Mouse (Mus musculus) MEL (cell line): ENCODE measurements around the gene Mcrip2. TPM values are rescaled to one million over a fixed set of nuclear protein-coding genes. Genes with fewer than 3 reads are reported as not detected.

Source experiments
- DNase-seq: peaks from one replicate; pipeline ENCODE4 v3.0.0; 2011; ENCODE audit warnings: low read depth, low spot score
- H3K27ac ChIP-seq: 2 replicates; pipeline ENCODE4 v1.5.1; 2012; ENCODE audit warnings: low read depth, mild to moderate bottlenecking, control low read depth, low read length, moderate library complexity; ENCODE audit not compliant: control insufficient read depth
- H3K27me3 ChIP-seq, 2 experiments: fragments of 150-350 bp in 1 of 2; sonication (generic) in 1 of 2; 2 replicates each; pipeline ENCODE4 v1.6.1; 2012; ENCODE audit warnings: low read length in 2 of 2, mild to moderate bottlenecking in 2 of 2, improper control_type of control experiment in 1 of 2, moderate library complexity in 1 of 2; ENCODE audit not compliant: insufficient read depth in 2 of 2, control insufficient read depth in 1 of 2
- H3K36me3 ChIP-seq, 2 experiments: 2 replicates each; pipeline ENCODE4 v1.6.1; 2012 to 2014; ENCODE audit warnings: low read length in 2 of 2, improper control_type of control experiment in 1 of 2, inconsistent platforms in 1 of 2, mild to moderate bottlenecking in 1 of 2; ENCODE audit not compliant: insufficient read depth in 2 of 2, control insufficient read depth in 1 of 2
- H3K4me1 ChIP-seq, 2 experiments: fragments of 150-350 bp in 1 of 2; sonication (generic) in 1 of 2; 2 replicates each; pipeline ENCODE4 v1.6.1; 2012; ENCODE audit warnings: low read length in 2 of 2, improper control_type of control experiment in 1 of 2, mild to moderate bottlenecking in 1 of 2; ENCODE audit not compliant: insufficient read depth in 2 of 2, control insufficient read depth in 1 of 2
- H3K4me3 ChIP-seq, 2 experiments: fragments of 150-350 bp in 1 of 2; sonication (generic) in 1 of 2; 2 replicates each; pipeline ENCODE4 v1.5.1; 2012; ENCODE audit warnings: low read depth in 2 of 2, low read length in 2 of 2, mild to moderate bottlenecking in 2 of 2, moderate library complexity in 2 of 2, control low read depth in 1 of 2, improper control_type of control experiment in 1 of 2; ENCODE audit not compliant: control insufficient read depth in 1 of 2, insufficient read depth in 1 of 2
- H3K79me2 ChIP-seq: 2 replicates; pipeline ENCODE4 v1.6.1; 2012; ENCODE audit warnings: mild to moderate bottlenecking, low read length, moderate library complexity; ENCODE audit not compliant: control insufficient read depth, poor library complexity, insufficient read depth
- H3K9ac ChIP-seq: 2 replicates; pipeline ENCODE4 v1.6.1; 2012; ENCODE audit warnings: low read depth, mild to moderate bottlenecking, control low read depth, low read length, moderate library complexity; ENCODE audit not compliant: control insufficient read depth, poor library complexity, severe bottlenecking
- H3K9me3 ChIP-seq: fragments of 150-350 bp; sonication (generic); replicated peaks from 2 replicates; pipeline ENCODE4 v1.6.1; 2012; ENCODE audit warnings: mild to moderate bottlenecking, low read length, improper control_type of control experiment, moderate library complexity; ENCODE audit not compliant: insufficient read depth
- BHLHE40 ChIP-seq: IDR thresholded peaks from 2 replicates; pipeline ENCODE4 v1.6.1; 2012; ENCODE audit warnings: low read depth, mild to moderate bottlenecking, inconsistent platforms, low read length, improper control_type of control experiment, borderline replicate concordance
- CHD2 ChIP-seq: IDR thresholded peaks from 2 replicates; pipeline ENCODE4 v1.6.1; 2011; ENCODE audit warnings: low read length, improper control_type of control experiment
- CTCF ChIP-seq, 3 experiments: IDR thresholded peaks in 2 of 3; conservative IDR thresholded peaks in 1 of 3; 2 replicates each; pipeline ENCODE4 v1.5.1; 2011 to 2012; ENCODE audit warnings: low read length in 3 of 3, low read depth in 2 of 3, mild to moderate bottlenecking in 2 of 3, improper control_type of control experiment in 1 of 3, inconsistent platforms in 1 of 3, mixed read lengths in 1 of 3, moderate library complexity in 1 of 3; ENCODE audit not compliant: control insufficient read depth in 1 of 3, insufficient read depth in 1 of 3, poor library complexity in 1 of 3, severe bottlenecking in 1 of 3
- E2F4 ChIP-seq: IDR thresholded peaks from 2 replicates; pipeline ENCODE4 v1.6.1; 2011; ENCODE audit warnings: low read depth, low read length, improper control_type of control experiment, borderline replicate concordance
- EP300 ChIP-seq, 2 experiments: IDR thresholded peaks; 2 replicates each; pipeline ENCODE4 v1.6.1; 2011; ENCODE audit warnings: improper control_type of control experiment in 2 of 2, low read length in 2 of 2, low read depth in 1 of 2, mild to moderate bottlenecking in 1 of 2
- ETS1 ChIP-seq: IDR thresholded peaks from 2 replicates; pipeline ENCODE4 v1.6.1; 2012; ENCODE audit warnings: low read depth, mild to moderate bottlenecking, inconsistent platforms, low read length, improper control_type of control experiment, moderate library complexity
- GABPA ChIP-seq: IDR thresholded peaks from 2 replicates; pipeline ENCODE4 v1.6.1; 2012; ENCODE audit warnings: low read depth, mild to moderate bottlenecking, inconsistent platforms, low read length, improper control_type of control experiment, moderate library complexity
- GATA1 ChIP-seq: IDR thresholded peaks from 2 replicates; pipeline ENCODE4 v1.6.1; 2011; ENCODE audit warnings: low read depth, low read length, improper control_type of control experiment
- HCFC1 ChIP-seq: IDR thresholded peaks from 2 replicates; pipeline ENCODE4 v1.6.1; 2012; ENCODE audit warnings: low read depth, mild to moderate bottlenecking, inconsistent platforms, low read length, improper control_type of control experiment, moderate library complexity
- MAFK ChIP-seq: IDR thresholded peaks from 2 replicates; pipeline ENCODE4 v1.6.1; 2011; ENCODE audit warnings: low read depth, mild to moderate bottlenecking, low read length, improper control_type of control experiment, borderline replicate concordance
- MAX ChIP-seq: IDR thresholded peaks from 2 replicates; pipeline ENCODE4 v1.6.1; 2011; ENCODE audit warnings: low read length, improper control_type of control experiment
- MXI1 ChIP-seq: IDR thresholded peaks from 2 replicates; pipeline ENCODE4 v1.6.1; 2011; ENCODE audit warnings: mild to moderate bottlenecking, low read depth, low read length, improper control_type of control experiment
- MYC ChIP-seq: IDR thresholded peaks from 2 replicates; pipeline ENCODE4 v1.6.1; 2011; ENCODE audit warnings: low read depth, mild to moderate bottlenecking, low read length, improper control_type of control experiment, moderate library complexity
- NELFE ChIP-seq: IDR thresholded peaks from 2 replicates; pipeline ENCODE4 v1.6.1; 2011; ENCODE audit warnings: low read depth, low read length, improper control_type of control experiment
- NRF1 ChIP-seq: IDR thresholded peaks from 2 replicates; pipeline ENCODE4 v1.6.1; 2014; ENCODE audit warnings: low read depth, mild to moderate bottlenecking, inconsistent platforms, low read length, improper control_type of control experiment, moderate library complexity; ENCODE audit not compliant: poor library complexity, insufficient read depth, severe bottlenecking
- POLR2A ChIP-seq, 2 experiments: IDR thresholded peaks; 2 replicates each; pipeline ENCODE4 v1.6.1; 2011 to 2012; ENCODE audit warnings: low read length in 2 of 2, mild to moderate bottlenecking in 2 of 2, control low read depth in 1 of 2, improper control_type of control experiment in 1 of 2, low read depth in 1 of 2, moderate library complexity in 1 of 2; ENCODE audit not compliant: control insufficient read depth in 1 of 2, insufficient read depth in 1 of 2, poor library complexity in 1 of 2
- POLR2AphosphoS2 ChIP-seq: IDR thresholded peaks from 2 replicates; pipeline ENCODE4 v1.6.1; 2011; ENCODE audit warnings: low read length, improper control_type of control experiment
- POLR2AphosphoS5 ChIP-seq: IDR thresholded peaks from 2 replicates; pipeline ENCODE4 v1.6.1; 2012; ENCODE audit warnings: low read depth, borderline replicate concordance, mild to moderate bottlenecking, inconsistent platforms, low read length, moderate library complexity, mixed read lengths
- SIN3A ChIP-seq: IDR thresholded peaks from 2 replicates; pipeline ENCODE4 v1.6.1; 2012; ENCODE audit warnings: low read length, improper control_type of control experiment, inconsistent platforms
- SMC3 ChIP-seq: IDR thresholded peaks from 2 replicates; pipeline ENCODE4 v1.6.1; 2011; ENCODE audit warnings: low read depth, low read length, improper control_type of control experiment
- TBP ChIP-seq: IDR thresholded peaks from 2 replicates; pipeline ENCODE4 v1.8.0; 2011; ENCODE audit warnings: low read depth, low read length, improper control_type of control experiment
- TCF12 ChIP-seq: IDR thresholded peaks from 2 replicates; pipeline ENCODE4 v1.6.1; 2014; ENCODE audit warnings: low read depth, mild to moderate bottlenecking, inconsistent platforms, low read length, improper control_type of control experiment, moderate library complexity
- USF1 ChIP-seq: IDR thresholded peaks from 2 replicates; pipeline ENCODE4 v1.6.1; 2014; ENCODE audit warnings: low read depth, mild to moderate bottlenecking, inconsistent platforms, low read length, improper control_type of control experiment, moderate library complexity
- ZC3H11A ChIP-seq: IDR thresholded peaks from 2 replicates; pipeline ENCODE4 v1.6.1; 2012; ENCODE audit warnings: low read depth, mild to moderate bottlenecking, inconsistent platforms, low read length, improper control_type of control experiment
- ZNF384 ChIP-seq: IDR thresholded peaks from 2 replicates; pipeline ENCODE4 v1.6.1; 2012; ENCODE audit warnings: low read depth, mild to moderate bottlenecking, inconsistent platforms, low read length, improper control_type of control experiment
- polyA plus RNA-seq, 2 experiments: library from polyadenylated mRNA; stranded (reverse) in 1 of 2; unstranded in 1 of 2; fragments of >175 nt in 1 of 2; fragments of >200 nt in 1 of 2; gene quantifications; 2 replicates each; pipeline versions ENCODE4 v1.2.1 to v1.2.4; 2012; ENCODE audit warnings: low replicate concordance in 2 of 2, low read depth in 1 of 2; ENCODE audit not compliant: insufficient read length in 2 of 2, insufficient read depth in 1 of 2, missing spikeins in 1 of 2
- total RNA-seq: library from RNA; depleted of rRNA; stranded (reverse); fragments of 300-350 nt; gene quantifications from 2 replicates; pipeline ENCODE4 v1.2.3, GENCODE M21; 2012

Gene Mcrip2
- total and polyA plus RNA-seq, 3 experiments, result 88.9 to 281 (median 107) TPM

- peaks cover 14% of the 10 kb centered on the region for H3K79me2 ChIP-seq
- peak overlapping the region; percentile 76 for H3K9ac ChIP-seq
- H3K27ac ChIP-seq, result peak overlapping the region; percentile 42
- H3K9me3 ChIP-seq, result no peaks in the 10 kb centered on the region
- H3K4me3 ChIP-seq, result peak overlapping the region; percentile 60 to 69
- peaks cover 0 to 20% of the 10 kb centered on the region in 2 experiments; a peak in 2 of 4 replicates for H3K4me1 ChIP-seq
- no peak for TF ChIP-seq ETS1
- TF ChIP-seq ZC3H11A, result no peak
- no peak for TF ChIP-seq MAFK
- peak; percentile 46; the same call in 1 of the 2 replicates for TF ChIP-seq GATA1
- no peak for TF ChIP-seq GABPA
- no peak for TF ChIP-seq ZNF384
- no peak for TF ChIP-seq HCFC1
- no peak for TF ChIP-seq POLR2AphosphoS2
- no peak for TF ChIP-seq NRF1
- TF ChIP-seq POLR2A (IDR thresholded peaks at IDR 0.05; ENCODE audit: control insufficient read depth in 1 of 2, insufficient read depth in 1 of 2, low read depth in 1 of 2, low read length in 2 of 2, poor library complexity in 1 of 2), result 0 out of 4 replicates have a peak, but pooled peaks of 1 of the 2 experiments have one; percentile 13
- no peak for TF ChIP-seq MXI1
- TF ChIP-seq CHD2, result no peak
- no peak for TF ChIP-seq TBP
- TF ChIP-seq BHLHE40, result no peak
- no peak for TF ChIP-seq MAX
- TF ChIP-seq MYC, result no peak
- TF ChIP-seq SIN3A, result peak; percentile 23; the same call in 1 of the 2 replicates
- no peak for TF ChIP-seq POLR2AphosphoS5
- TF ChIP-seq TCF12, result no peak
- no peak for TF ChIP-seq SMC3
- TF ChIP-seq USF1, result no peak
- TF ChIP-seq CTCF (IDR thresholded peaks at IDR 0.05 in 2 of 3, conservative IDR thresholded peaks at IDR 0.05 in 1 of 3; ENCODE audit: control insufficient read depth in 1 of 3, insufficient read depth in 1 of 3, low read depth in 2 of 3, low read length in 3 of 3, poor library complexity in 1 of 3, severe bottlenecking in 1 of 3), result no peak
- no peak for TF ChIP-seq NELFE
- TF ChIP-seq E2F4, result no peak
- no peak for TF ChIP-seq EP300 (IDR thresholded peaks at IDR 0.05; ENCODE audit: low read depth in 1 of 2, low read length in 2 of 2)
- H3K36me3 ChIP-seq, result peaks cover 0 to 13% of the 10 kb centered on the region in 2 experiments; a peak in 2 of 4 replicates
- H3K27me3 ChIP-seq, result no peaks in the 10 kb centered on the region
- peak; percentile 46 for DNase-seq
Measured at GRCm38 (mm10) chr17:25861704-25862612, 6.6 kb downstream of the Mcrip2 start.
